Mouse (Mus musculus) thymus, postnatal 36 days (tissue): Measurements from ENCODE around the gene Tm9sf2.

ENCODE experiments used
- DNase-seq, 2 experiments: peaks; one replicate each; pipeline ENCODE4 v3.0.0; 2022; ENCODE audit warnings: mixed read lengths in 2 of 2

The Tm9sf2 gene

DNA sequence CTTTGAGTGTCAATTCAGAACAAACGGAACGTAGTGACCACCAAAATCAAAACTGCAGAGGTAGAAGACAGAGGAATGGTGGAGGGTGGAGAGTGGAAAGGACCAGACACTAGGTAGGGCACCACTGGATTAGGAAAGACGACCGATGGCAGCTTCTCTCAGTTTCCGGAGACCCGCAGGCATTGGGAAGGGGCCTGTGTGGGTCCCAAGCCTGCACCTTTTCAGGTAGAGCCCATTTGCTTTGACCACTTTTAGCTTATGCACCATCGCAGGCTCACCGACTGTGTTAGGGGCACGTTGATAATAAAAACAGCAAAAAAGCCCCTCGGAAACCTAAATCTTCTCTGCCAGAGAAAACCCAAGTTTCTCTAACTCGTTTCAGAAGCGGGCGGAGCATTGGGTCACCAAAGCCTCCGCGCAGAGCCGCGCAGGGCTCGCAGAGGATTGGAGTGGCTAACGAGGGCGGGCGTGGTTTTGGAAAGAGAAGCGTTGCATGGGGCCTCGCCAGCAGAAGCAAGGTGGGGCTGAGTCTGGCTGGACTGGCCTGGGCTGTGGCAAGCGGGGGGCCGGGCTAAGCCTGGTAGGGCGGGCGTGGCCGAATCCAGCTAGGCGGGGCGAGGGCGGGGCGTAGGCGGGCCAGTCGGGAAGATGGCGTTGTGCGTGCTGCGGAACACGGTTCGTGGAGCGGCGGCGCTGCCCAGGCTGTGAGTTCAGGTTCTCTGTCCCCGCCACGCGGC, 74.4 kb downstream of the Tm9sf2 start, which contains the start of gene Clybl:
Gene Clybl, plus strand, starts transcription at position 627 of the 737 bp plus-strand sequence.
- DNase-seq = peak; percentile 88 to 92

DNA sequence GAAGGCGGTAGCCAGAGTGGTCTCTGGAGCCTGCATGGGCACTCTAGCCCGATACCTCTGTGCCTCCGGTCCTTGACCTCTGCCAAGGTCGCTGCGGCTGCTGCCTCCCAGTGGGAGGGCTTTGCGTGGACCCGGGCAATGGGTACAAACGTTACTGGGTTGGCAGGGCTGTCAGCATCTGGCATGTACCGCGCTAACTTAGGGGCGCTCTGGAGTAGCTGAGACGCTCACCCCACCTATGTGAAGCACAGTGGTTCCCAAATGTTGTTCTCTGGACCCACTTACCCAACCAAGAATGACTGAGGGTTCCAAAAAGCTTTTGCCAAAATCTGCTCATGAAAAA, 74.9 kb downstream of the Tm9sf2 start:
- no peak for DNase-seq

DNA sequence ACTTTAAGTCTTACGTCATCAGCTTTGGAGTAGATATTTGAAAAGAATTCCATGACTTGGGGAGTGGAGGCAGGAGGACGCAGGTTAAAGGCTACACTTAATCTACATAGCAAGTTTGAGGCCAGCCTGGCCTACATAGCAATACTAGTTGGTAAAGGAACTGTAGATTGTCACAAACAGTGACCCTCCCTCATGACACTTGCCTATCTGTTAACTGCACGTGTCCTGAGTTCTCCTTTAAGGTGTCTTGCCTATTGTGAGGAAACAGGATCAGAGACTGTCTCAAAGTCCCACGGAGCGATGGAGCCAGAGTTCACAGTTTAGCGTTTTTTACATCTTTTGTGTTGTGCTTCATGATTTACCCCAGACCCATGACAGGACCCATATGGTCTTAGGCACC, 75.4 kb downstream of the Tm9sf2 start:
- no peak for DNase-seq

DNA sequence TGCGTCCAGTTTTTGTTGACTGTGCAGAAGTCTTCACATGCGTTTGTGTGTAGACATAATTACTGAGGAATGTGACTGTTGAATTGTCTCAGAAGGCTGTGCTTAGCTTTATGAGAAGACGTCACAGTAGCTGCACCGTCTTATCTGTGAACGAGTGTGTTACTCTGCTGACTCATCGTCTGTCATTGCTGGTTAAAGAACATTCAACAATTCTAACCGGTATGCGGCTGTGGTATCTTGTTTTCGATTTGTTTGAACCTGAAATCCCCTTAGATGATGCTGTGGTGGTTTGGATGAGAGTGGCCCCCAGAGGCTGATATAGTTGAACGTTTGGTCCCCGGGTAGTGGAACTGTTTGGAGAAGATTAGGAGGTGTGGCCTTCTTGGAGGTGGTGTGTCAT, 77.1 kb downstream of the Tm9sf2 start:
- no peak for DNase-seq

DNA sequence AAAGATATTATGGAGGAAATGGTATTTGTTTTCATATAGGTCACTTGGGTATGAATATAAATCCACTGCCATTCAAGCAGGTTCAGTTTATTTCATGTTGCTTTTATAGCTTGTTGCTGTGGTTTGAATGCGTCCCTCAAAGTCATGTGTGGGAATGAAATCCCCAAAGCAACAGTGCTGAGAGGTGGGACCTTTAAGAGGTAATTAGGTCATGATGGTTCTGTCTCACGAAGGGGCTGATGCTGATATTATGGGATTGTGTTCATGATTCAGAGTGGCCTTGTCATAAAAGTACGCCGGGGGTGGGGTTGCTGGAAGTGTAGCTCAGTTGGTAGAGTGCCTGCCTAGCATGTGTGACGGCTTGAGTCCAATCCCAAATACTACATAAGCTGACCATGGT, 81.4 kb downstream of the Tm9sf2 start:
- no peak for DNase-seq

DNA sequence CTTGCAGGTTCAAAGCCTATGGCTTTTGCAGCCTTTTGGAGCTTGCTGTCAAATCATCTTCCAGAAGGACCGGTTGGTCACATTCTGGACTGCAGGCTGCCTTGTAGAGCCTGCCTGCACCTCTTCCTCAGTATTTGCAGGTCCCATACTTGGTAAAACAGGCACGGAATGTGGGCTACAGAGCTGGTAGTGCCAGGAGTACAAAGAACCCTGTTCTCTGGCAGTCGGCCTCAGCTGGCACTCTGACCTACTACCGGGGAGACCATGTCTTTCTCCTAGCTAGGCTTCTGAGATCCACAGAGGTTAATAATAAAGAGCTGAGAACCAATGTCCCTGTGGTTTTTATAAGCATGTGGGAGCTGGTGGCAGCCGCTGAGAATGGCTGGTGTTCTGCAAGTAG, 83.1 kb downstream of the Tm9sf2 start:
- no peak for DNase-seq

DNA sequence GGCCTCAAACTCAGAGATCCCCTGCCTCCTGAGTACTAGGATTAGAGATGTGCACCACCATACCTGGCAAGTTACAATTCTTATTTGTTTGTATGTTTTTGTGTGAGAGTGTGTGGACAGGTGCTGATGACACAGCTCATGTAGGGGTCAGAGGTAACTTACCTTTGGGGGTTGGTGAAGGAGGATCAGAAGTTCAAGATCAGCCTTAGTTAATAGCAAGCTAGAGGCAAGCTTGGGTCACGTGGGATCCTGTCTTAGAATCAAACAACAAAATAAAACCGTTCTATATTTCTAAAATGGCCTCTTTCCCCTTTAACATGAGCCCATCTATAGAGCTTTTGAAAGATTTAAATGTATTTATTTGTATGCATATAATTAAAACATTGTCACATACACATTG, 83.7 kb downstream of the Tm9sf2 start:
- no peak for DNase-seq

DNA sequence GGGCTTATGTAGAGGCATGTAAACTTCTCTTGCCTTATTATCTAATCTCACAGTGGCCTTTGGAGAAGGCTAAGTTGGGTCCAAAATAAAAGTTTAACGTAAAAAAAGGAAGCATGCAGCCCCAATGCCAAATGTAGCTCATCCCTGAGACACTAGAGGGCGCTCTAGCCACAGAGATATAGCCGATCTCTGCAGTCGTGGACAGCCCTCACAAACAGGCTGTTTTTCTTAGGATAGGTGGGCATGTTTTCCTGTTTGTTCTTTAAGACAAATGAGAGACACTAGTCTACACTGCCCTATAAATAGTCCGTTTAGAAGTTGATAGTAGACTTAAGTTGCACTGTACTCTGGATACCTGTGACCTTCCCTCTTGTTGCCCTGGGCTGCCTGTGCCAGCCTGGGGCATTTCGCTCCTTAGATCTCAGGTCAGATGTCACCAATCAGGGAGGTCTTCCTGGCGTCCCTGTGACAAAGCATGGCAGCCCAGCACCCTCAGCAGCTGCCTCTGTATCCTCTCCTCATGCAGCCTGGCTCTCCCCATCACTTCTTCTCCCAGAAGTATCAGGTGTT, 84.2 kb downstream of the Tm9sf2 start:
- peak; percentile 50 to 53 for DNase-seq

DNA sequence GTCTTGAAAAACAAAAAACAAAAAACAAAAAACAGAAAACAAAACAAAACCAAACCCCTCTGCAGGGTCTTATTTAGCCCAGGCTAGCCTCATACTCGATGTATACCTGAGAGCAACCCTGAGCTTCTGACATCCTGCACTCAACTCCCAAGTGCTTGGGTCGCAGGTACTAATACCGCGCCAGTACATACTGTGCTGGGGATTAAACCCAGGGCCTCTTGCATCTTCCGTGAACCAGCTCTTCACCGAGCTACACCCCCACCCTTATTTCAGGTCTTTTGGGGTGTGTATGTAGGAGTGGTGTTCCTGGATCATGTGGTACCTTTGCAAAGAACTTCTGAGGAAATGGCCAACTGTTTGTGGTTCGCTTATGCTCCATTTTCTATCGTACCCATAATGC, 87.8 kb downstream of the Tm9sf2 start:
- DNase-seq = no peak

DNA sequence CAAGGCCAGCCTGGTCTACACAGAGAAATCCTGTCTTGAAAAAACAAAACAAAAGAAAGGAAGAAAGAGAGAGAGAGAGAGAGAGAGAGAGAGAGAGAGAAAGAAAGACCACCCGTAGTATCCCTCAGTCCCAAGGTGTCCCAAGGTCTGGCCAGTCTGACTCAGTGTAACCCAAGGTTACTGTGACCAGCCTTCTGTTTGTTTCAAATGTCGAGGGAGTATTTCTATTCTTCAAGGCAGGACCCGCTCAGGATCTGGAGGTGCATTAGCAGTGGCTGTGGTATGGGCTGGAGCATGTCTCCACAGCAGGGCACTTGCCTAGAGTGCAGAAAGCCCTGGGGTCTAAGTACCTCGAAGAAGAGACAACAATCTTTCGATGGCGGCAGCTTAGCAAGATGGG, 90.0 kb downstream of the Tm9sf2 start:
- no peak for DNase-seq

DNA sequence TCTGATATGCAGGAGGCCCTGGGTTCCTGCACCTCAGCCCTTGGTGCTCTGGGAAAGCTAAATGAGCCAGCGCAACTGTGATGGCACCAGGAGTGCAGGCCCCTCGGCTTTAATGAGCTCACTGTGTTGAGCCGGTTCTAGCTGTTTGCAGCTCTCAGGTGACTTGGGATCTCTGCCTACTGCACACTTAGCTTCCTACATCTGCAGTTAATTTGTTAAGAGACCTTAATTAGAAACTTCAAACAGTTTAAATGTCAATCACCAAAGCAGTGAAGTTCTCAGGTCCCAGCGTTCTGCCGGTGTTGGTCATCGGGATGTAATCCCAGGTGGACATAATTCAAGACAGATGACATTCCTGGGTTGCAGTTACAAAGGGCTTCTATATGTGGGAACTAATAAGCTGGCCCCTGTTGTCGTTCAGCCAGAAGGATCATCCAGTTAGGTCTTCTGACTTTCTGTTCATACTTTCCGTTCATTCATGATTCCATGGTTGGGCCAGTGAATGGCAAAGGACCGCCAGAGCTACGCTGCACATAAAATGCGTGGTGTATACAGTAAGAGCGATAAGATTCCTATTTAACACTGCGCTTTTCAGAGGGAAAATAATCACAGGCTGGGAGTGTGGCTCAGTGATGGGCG, 93.5 kb downstream of the Tm9sf2 start:
- no peak for DNase-seq

DNA sequence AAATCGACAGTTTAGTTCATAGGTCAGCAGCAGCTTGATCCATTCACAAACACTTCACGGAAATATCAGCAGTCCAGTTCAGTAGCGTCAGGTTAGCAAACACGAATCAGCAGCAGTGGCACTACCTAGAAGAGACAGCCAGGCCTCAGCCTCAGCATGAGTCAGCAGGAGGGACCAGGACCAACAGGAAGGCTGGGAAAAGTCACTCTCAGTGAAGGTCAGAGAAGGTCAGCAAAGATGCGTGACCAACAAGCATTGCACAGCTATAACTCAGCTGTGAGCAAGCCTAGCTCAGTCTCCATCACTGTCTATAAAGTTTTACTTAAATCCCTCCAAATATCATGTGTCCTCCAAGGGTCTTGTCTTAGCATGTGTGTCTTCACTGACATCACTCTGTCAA, 102.3 kb downstream of the Tm9sf2 start:
- DNase-seq = no peak
